Mouse (Mus musculus): ENCODE data around the gene Sgms1. TPM values are rescaled to one million over a fixed set of nuclear protein-coding genes. Genes with fewer than 3 reads are reported as not detected.

Sgms1 gene
- polyA plus RNA-seq, 1 experiment from 2014 or later, result 43.0 TPM

DNA sequence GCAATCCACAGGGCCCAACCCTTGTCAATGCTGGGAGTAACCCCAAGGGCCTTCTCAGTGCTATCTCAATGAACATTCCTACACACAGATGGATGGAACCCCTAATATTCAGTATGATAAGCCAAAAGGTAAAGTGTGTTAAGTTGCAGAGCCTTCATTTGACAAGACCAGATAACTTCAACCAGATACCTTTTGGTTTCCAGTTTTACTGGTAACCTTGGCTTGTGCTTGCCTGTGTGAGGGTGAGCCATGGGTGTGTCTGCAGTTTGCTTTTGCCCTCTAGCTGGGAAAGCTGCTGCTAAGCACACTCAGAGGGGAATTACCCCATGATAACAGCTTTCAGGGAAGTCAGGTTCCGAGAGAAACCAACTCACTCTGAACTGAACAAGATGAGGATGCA, 125.8 kb downstream of the Sgms1 start:
- Histone ChIP-seq H3K9ac (ENCODE audit: low read length) (no peak overlapping the region), H3K4me2 (ENCODE audit: low read depth, low read length) (no peak overlapping the region), H3K4me1 (ENCODE audit: control insufficient read depth, insufficient read depth, low read length) (peaks cover 14% of the 10 kb centered on the region; the same call in 1 of the 2 replicates), H3K4me3 (replicated peaks; ENCODE audit: low read length) (no peak overlapping the region), H3K27me3 (ENCODE audit: control insufficient read depth, insufficient read depth, low read length) (no peaks in the 10 kb centered on the region), H3K27ac (ENCODE audit: low read length) (peak overlapping the region; percentile 51; the same call in 1 of the 2 replicates), H3K9me3 (replicated peaks; ENCODE audit: control insufficient read depth, low read length) (no peaks in the 10 kb centered on the region), H3K36me3 (ENCODE audit: control insufficient read depth, insufficient read depth, low read length) (no peaks in the 10 kb centered on the region)
- ATAC-seq (ENCODE audit: insufficient read depth, low FRiP score), result peak; percentile 58; the same call in 1 of the 2 replicates
- WGBS, result 69% methylated on average over 1 of the region's 1 CpGs

DNA sequence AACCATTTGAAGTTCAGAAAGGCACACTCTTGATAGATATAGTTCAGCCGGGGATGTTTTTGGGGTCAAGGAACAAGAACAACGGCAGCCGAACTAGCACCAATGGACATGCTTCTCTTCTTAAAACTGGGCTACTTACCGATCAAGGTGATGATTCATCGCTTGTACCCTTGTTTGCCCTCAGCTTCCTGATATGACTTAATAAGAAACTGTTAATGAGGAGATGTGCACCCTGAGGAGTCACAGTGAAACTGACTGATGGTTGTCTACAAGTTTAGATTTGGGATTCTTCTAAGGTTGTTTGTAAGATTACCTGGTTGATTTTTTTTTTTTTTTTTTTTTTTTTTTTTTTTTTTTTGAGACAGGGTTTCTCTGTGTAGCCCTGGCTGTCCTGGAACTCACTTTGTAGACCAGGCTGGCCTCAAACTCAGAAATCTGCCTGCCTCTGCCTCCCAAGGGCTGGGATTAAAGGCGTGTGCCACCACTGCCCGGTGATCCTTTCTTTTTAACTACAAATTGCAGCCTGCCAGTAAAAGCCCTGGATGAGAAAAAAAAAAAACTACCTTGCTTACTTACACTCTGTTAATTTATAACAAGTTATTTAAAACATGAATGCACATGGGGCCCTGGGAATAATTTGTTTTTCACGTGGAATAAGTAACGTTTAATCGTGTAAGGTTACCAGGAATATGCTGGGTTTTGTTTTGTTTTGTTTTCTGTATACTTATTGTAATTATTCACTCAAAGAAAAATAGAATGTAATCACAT, 126.5 kb downstream of the Sgms1 start:
- H3K9ac ChIP-seq (ENCODE audit: low read length), result no peak overlapping the region
- no peaks in the 10 kb centered on the region for H3K36me3 ChIP-seq (ENCODE audit: control insufficient read depth, insufficient read depth, low read length)
- 87% methylated on average over 10 of the region's 10 CpGs for WGBS
- peaks cover 14% of the 10 kb centered on the region; the same call in 1 of the 2 replicates for H3K4me1 ChIP-seq (ENCODE audit: control insufficient read depth, insufficient read depth, low read length)
- H3K9me3 ChIP-seq (replicated peaks; ENCODE audit: control insufficient read depth, low read length), result no peaks in the 10 kb centered on the region
- no peak overlapping the region for H3K4me3 ChIP-seq (replicated peaks; ENCODE audit: low read length)
- ATAC-seq (ENCODE audit: insufficient read depth, low FRiP score), result no peak
- no peaks in the 10 kb centered on the region for H3K27me3 ChIP-seq (ENCODE audit: control insufficient read depth, insufficient read depth, low read length)
- no peak overlapping the region for H3K4me2 ChIP-seq (ENCODE audit: low read depth, low read length)
- H3K27ac ChIP-seq (ENCODE audit: low read length), result no peak overlapping the region

DNA sequence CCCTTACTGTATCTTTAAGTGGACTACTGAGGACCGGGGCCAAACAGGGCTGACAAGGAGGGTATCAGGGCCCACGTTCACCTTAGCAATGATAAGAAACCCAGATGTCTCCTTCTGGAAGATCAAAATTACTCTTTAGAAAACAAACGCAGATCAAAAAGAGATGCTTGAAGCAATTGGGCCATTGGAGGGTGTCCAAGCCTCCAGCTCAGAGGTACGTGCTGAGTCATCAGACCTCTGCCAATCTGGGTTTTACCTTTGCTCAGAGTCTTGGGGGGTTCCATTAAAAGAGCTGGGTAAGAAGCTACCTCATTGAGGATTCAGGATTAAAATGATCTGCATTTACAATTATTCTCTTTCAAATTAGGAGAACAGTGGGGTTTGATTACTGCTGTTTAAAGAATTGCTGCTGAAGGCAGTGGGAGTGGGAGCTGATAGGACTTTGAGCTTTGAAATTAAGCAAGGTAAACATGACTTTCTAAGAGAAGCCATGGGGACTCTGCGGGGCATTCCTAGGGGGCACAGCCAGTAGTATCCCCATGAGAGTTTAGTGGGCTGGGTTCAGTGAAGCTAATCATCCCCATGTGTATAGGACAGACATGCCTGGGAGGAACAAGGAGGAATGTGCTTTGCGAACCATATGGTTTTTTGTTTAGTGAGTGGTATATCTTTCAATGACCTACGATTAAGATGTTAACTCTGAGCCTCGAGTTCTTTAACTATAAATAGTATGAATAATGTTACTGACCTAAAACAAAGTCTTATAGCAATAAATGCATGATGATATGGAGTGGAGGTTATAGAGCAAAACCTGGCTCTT, 128.4 kb downstream of the Sgms1 start:
- Histone ChIP-seq H3K27me3 (ENCODE audit: control insufficient read depth, insufficient read depth, low read length) (no peaks in the 10 kb centered on the region), H3K4me1 (ENCODE audit: control insufficient read depth, insufficient read depth, low read length) (peaks cover 10% of the 10 kb centered on the region), H3K9me3 (replicated peaks; ENCODE audit: control insufficient read depth, low read length) (no peaks in the 10 kb centered on the region), H3K27ac (ENCODE audit: low read length) (no peak overlapping the region), H3K9ac (ENCODE audit: low read length) (no peak overlapping the region), H3K4me3 (replicated peaks; ENCODE audit: low read length) (no peak overlapping the region), H3K4me2 (ENCODE audit: low read depth, low read length) (no peak overlapping the region), H3K36me3 (ENCODE audit: control insufficient read depth, insufficient read depth, low read length) (no peaks in the 10 kb centered on the region)
- WGBS, result 61% methylated on average over 8 of the region's 8 CpGs
- ATAC-seq (ENCODE audit: insufficient read depth, low FRiP score), result no peak

DNA sequence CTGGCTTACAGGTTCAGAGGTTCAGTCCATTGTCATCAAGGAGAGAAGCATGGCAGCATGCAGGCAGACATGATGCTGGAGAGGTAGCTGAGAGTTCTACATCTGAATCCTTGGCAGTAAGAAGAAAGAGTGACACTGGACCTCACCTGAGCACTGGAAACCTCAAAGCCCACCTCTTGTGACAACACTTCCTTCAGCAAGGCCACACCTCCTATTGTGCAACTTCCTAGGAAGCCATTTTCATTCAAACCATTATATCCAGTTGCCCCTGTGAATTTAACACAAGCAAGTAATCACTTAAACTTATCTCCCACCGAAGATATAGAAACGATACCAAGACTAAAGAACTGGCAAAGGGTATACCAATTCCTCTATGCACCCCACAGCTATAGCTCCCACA, 129.7 kb downstream of the Sgms1 start:
- no peak overlapping the region for H3K4me2 ChIP-seq (ENCODE audit: low read depth, low read length)
- no peaks in the 10 kb centered on the region for H3K27me3 ChIP-seq (ENCODE audit: control insufficient read depth, insufficient read depth, low read length)
- no peak for ATAC-seq (ENCODE audit: insufficient read depth, low FRiP score)
- H3K4me3 ChIP-seq (replicated peaks; ENCODE audit: low read length), result no peak overlapping the region
- peaks cover 10% of the 10 kb centered on the region for H3K4me1 ChIP-seq (ENCODE audit: control insufficient read depth, insufficient read depth, low read length)
- H3K9ac ChIP-seq (ENCODE audit: low read length), result no peak overlapping the region
- H3K9me3 ChIP-seq (replicated peaks; ENCODE audit: control insufficient read depth, low read length), result no peaks in the 10 kb centered on the region
- 87% methylated on average over 2 of the region's 2 CpGs for WGBS
- no peak overlapping the region for H3K27ac ChIP-seq (ENCODE audit: low read length)
- H3K36me3 ChIP-seq (ENCODE audit: control insufficient read depth, insufficient read depth, low read length), result no peaks in the 10 kb centered on the region

DNA sequence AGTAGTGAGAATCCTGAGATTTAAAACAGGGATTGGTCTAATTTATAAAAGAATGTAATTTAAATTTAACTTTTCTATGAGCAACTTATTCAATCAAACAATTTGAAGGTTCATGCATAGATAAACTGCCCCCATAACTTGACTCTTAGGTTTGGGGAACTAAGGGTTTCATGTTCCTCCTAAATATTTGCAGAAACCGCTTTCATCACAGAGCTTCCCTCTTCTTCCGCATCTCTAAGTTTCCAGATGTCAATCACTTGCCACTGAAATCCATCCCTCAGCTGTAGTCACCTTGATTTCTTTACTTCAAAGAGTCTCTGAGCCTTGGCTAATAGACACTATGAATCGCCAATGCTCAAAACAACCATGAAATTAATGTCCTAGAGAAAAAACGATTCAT, 130.5 kb downstream of the Sgms1 start:
- Histone ChIP-seq H3K4me2 (ENCODE audit: low read depth, low read length) (no peak overlapping the region), H3K4me3 (replicated peaks; ENCODE audit: low read length) (no peak overlapping the region), H3K9me3 (replicated peaks; ENCODE audit: control insufficient read depth, low read length) (no peaks in the 10 kb centered on the region), H3K27me3 (ENCODE audit: control insufficient read depth, insufficient read depth, low read length) (no peaks in the 10 kb centered on the region), H3K9ac (ENCODE audit: low read length) (no peak overlapping the region), H3K27ac (ENCODE audit: low read length) (no peak overlapping the region), H3K4me1 (ENCODE audit: control insufficient read depth, insufficient read depth, low read length) (peaks cover 4% of the 10 kb centered on the region; the same call in 1 of the 2 replicates), H3K36me3 (ENCODE audit: control insufficient read depth, insufficient read depth, low read length) (no peaks in the 10 kb centered on the region)
- 87% methylated on average over 4 of the region's 4 CpGs for WGBS
- no peak for ATAC-seq (ENCODE audit: insufficient read depth, low FRiP score)

DNA sequence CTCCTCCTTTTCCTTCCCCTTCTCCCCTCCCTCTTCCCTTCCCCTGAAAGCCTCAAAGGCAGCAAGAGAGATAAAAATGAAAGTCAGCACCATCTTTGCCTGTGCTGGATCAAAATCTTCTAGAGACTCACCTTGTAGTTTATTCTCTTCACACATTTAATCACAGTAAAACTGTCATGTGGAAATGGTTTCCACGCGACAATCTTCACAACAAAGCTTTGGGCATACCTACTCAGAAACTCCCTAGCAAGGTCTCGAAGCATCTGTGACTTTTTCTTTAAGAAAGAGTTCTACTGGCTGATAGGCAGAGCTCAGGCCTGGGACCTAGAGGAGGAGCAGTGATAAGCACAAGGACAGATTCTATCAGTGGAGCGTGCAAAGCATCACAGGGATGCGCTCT, 131.4 kb downstream of the Sgms1 start:
- no peak overlapping the region for H3K4me3 ChIP-seq (replicated peaks; ENCODE audit: low read length)
- 68% methylated on average over 5 of the region's 5 CpGs for WGBS

DNA sequence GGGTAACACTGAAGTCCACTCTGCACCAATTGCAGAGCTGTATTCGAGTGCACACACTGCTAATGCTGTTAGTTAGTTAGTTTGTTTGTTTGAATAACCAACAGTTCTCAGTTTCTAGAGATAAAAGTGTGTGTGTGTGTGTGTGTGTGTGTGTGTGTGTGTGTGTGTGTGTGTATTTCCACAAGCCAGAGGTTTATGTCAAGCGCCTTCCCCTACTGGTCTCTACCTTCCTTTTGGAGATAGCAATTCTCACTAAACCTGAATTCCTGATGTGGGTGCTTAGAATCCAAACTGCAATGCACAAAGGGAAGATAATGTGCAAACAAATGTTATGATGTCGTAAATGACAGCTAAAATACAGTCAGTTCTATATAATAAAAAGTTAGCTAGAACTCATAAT, 131.9 kb downstream of the Sgms1 start:
- Histone ChIP-seq H3K4me3 (replicated peaks; ENCODE audit: low read length) (no peak overlapping the region), H3K4me2 (ENCODE audit: low read depth, low read length) (no peak overlapping the region), H3K9me3 (replicated peaks; ENCODE audit: control insufficient read depth, low read length) (no peaks in the 10 kb centered on the region), H3K27me3 (ENCODE audit: control insufficient read depth, insufficient read depth, low read length) (no peaks in the 10 kb centered on the region), H3K4me1 (ENCODE audit: control insufficient read depth, insufficient read depth, low read length) (no peaks in the 10 kb centered on the region; the same call in 1 of the 2 replicates), H3K27ac (ENCODE audit: low read length) (no peak overlapping the region), H3K36me3 (ENCODE audit: control insufficient read depth, insufficient read depth, low read length) (no peaks in the 10 kb centered on the region), H3K9ac (ENCODE audit: low read length) (no peak overlapping the region)
- no peak for ATAC-seq (ENCODE audit: insufficient read depth, low FRiP score)
- 78% methylated on average over 3 of the region's 3 CpGs for WGBS

More for the DNA sequence above, 131.4 kb downstream of the Sgms1 start:
- Histone ChIP-seq H3K9ac (ENCODE audit: low read length) (no peak overlapping the region), H3K27ac (ENCODE audit: low read length) (no peak overlapping the region), H3K36me3 (ENCODE audit: control insufficient read depth, insufficient read depth, low read length) (no peaks in the 10 kb centered on the region), H3K9me3 (replicated peaks; ENCODE audit: control insufficient read depth, low read length) (no peaks in the 10 kb centered on the region), H3K4me2 (ENCODE audit: low read depth, low read length) (no peak overlapping the region), H3K4me1 (ENCODE audit: control insufficient read depth, insufficient read depth, low read length) (no peaks in the 10 kb centered on the region; the same call in 1 of the 2 replicates), H3K27me3 (ENCODE audit: control insufficient read depth, insufficient read depth, low read length) (no peaks in the 10 kb centered on the region)
- no peak for ATAC-seq (ENCODE audit: insufficient read depth, low FRiP score)

DNA sequence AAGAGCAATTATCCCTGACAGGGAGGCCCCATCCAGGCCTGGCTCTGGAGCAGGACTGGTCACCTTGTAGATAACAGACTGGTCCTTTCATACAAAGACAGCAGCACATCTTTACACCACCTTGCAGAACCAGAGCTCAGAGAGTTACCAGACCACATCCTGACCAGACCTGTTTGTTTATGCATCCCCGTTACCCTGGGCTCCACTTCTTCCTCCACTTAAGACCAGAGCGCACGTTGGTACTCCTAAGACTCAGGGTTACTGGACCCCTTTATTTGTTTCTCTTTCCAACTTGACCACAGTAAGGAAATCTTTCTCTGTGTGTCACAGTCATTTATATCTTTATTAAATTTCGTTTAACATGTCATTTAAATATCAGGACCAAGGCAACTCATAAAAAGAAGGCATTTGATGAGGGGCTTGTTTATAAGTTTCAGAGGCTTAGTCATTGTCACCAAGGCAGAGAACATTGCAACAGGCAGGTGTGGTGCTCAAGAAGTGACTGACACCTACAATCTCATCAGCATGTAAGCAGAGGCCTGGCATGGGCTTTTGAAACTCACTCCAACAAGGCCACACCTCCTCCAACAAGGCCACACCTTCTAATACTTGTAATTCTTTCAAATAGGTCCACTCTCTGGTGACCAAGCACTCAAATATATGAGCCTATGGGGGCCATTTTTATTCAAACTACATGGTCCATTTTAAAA, 132.7 kb downstream of the Sgms1 start:
- WGBS, result 62% methylated on average over 4 of the region's 4 CpGs
- ATAC-seq (ENCODE audit: insufficient read depth, low FRiP score), result no peak
- Histone ChIP-seq H3K36me3 (ENCODE audit: control insufficient read depth, insufficient read depth, low read length) (no peaks in the 10 kb centered on the region), H3K9me3 (replicated peaks; ENCODE audit: control insufficient read depth, low read length) (no peaks in the 10 kb centered on the region), H3K9ac (ENCODE audit: low read length) (no peak overlapping the region), H3K4me1 (ENCODE audit: control insufficient read depth, insufficient read depth, low read length) (no peaks in the 10 kb centered on the region; the same call in 1 of the 2 replicates), H3K4me3 (replicated peaks; ENCODE audit: low read length) (no peak overlapping the region), H3K4me2 (ENCODE audit: low read depth, low read length) (no peak overlapping the region), H3K27me3 (ENCODE audit: control insufficient read depth, insufficient read depth, low read length) (no peaks in the 10 kb centered on the region), H3K27ac (ENCODE audit: low read length) (no peak overlapping the region)
